Mouse (Mus musculus) G1E (cell line): ENCODE measurements around the gene Fbp2. TPM values are rescaled to one million over a fixed set of nuclear protein-coding genes. Genes with fewer than 3 reads are reported as not detected.

Experiments
- ATAC-seq: 2 replicates; pipeline ENCODE4 v1.8.0; 2016; ENCODE audit warnings: mild to moderate bottlenecking; ENCODE audit not compliant: insufficient number of reproducible peaks, poor library complexity, low FRiP score, severe bottlenecking; ENCODE audit errors: extremely low read depth
- DNase-seq: peaks from one replicate; pipeline ENCODE4 v3.0.0; 2012; ENCODE audit warnings: low spot score
- H3K27me3 ChIP-seq: 2 replicates; pipeline ENCODE4 v1.6.1; 2012; ENCODE audit warnings: mild to moderate bottlenecking, low read length, inconsistent platforms; ENCODE audit not compliant: insufficient read depth
- H3K36me3 ChIP-seq: replicated peaks from 2 replicates; pipeline ENCODE3; 2012; ENCODE audit warnings: mild to moderate bottlenecking, inconsistent platforms
- H3K4me1 ChIP-seq: 2 replicates; pipeline ENCODE4 v1.6.1; 2012; ENCODE audit warnings: low read depth, low read length, inconsistent platforms, mixed read lengths; ENCODE audit not compliant: insufficient read depth
- H3K4me3 ChIP-seq: 2 replicates; pipeline ENCODE4 v1.5.1; 2012; ENCODE audit warnings: low read depth, mild to moderate bottlenecking, inconsistent platforms, low read length, moderate library complexity, mixed read lengths
- H3K9me3 ChIP-seq: replicated peaks from 2 replicates; pipeline ENCODE4 v1.6.1; 2012; ENCODE audit warnings: inconsistent platforms
- CTCF ChIP-seq: IDR thresholded peaks from 2 replicates; pipeline ENCODE4 v1.5.1; 2012; ENCODE audit warnings: low read depth, low read length, inconsistent platforms, mixed read lengths
- GATA1 ChIP-seq: IDR thresholded peaks from 2 replicates; pipeline ENCODE4 v1.6.1; 2012; ENCODE audit warnings: borderline replicate concordance, low read length, inconsistent platforms, mixed read lengths
- GATA2 ChIP-seq: IDR thresholded peaks from 2 replicates; pipeline ENCODE4 v1.6.1; 2012; ENCODE audit warnings: low read depth, low read length, inconsistent platforms, borderline replicate concordance
- POLR2AphosphoS5 ChIP-seq: IDR thresholded peaks from 2 replicates; pipeline ENCODE4 v1.6.1; 2012; ENCODE audit warnings: low read depth, low read length, inconsistent platforms; ENCODE audit not compliant: insufficient replicate concordance
- TAL1 ChIP-seq: conservative IDR thresholded peaks from 2 replicates; pipeline ENCODE4 v1.6.1; 2012; ENCODE audit warnings: low read depth, low read length, inconsistent platforms, mixed read lengths
- polyA plus RNA-seq: library from polyadenylated mRNA; stranded (reverse); fragments of >175 nt; gene quantifications from 2 replicates; pipeline ENCODE4 v1.2.3, GENCODE M21; 2012
- total RNA-seq, 2 experiments: library from RNA; stranded (forward) in 1 of 2; stranded (reverse) in 1 of 2; fragments of 200-1000 nt in 1 of 2; fragments of >200 nt in 1 of 2; fragmentation: Nextera tagmentation in 1 of 2; gene quantifications; 2 replicates each; pipeline ENCODE4 v1.2.3; 2014 to 2017

Fbp2 gene
- total and polyA plus RNA-seq, 3 experiments, result not detected

DNA sequence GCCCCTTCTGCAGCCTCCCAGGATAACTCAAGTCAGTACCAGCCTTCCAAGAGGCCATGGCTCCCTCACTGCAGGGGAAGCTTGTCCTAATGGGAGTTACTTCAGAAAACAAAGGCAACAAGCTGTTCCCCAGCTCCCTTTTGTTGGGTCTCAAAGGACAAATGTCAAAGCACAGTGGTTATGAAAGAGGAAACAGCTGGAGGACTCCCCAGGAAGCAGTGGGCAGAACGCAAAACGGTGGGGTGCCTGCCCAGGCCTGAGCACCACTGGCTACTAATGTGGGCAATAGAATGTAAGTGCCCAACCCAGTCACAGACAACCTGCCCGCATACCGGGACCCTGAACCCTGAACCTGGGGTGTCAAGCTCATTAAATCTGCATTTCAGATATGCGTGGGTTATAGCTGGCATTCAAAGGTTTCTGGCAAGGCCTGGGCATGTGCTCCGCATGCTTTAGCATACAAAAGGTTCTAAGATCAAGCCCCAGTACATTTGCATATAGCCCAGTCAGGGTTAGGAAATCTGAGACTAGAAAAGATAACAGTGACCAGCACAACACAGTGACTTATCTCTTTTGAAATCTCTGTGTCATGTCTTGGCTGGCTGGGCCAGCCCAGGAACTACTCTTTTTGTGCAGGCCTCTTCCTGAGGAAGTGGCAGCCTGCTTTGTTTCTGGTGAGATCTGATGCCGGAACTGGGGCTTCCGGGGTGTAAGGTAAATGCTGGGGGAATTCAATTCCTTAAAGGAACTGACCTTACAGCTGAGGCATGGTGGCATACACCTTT is 21.8 kb upstream of the Fbp2 start:
- Histone ChIP-seq H3K9me3 (peaks cover 11% of the 10 kb centered on the region), H3K4me1 (no peaks in the 10 kb centered on the region), H3K27me3 (no peaks in the 10 kb centered on the region; the same call in 1 of the 2 replicates), H3K36me3 (no peaks in the 10 kb centered on the region), H3K4me3 (no peak overlapping the region)
- DNase-seq (no peak), ATAC-seq (peak; percentile 40; the same call in 1 of the 2 replicates)
- TF ChIP-seq CTCF (no peak), POLR2AphosphoS5 (no peak), GATA2 (no peak), GATA1 (no peak), TAL1 (no peak)

- Histone ChIP-seq H3K27me3 (no peaks in the 10 kb centered on the region; the same call in 1 of the 2 replicates), H3K9me3 (peaks cover 14% of the 10 kb centered on the region), H3K36me3 (no peaks in the 10 kb centered on the region), H3K4me1 (no peaks in the 10 kb centered on the region), H3K4me3 (no peak overlapping the region)
- no peak for DNase-seq
- no peak for ATAC-seq
- TF ChIP-seq POLR2AphosphoS5 (no peak), GATA1 (no peak)
Observed at GRCm38 (mm10) chr13:62879411-62879810, 21.2 kb upstream of the Fbp2 start.

- no peaks in the 10 kb centered on the region for H3K4me1 ChIP-seq
- no peaks in the 10 kb centered on the region for H3K36me3 ChIP-seq
- ATAC-seq, result no peak
- peaks cover 14% of the 10 kb centered on the region for H3K9me3 ChIP-seq
- H3K27me3 ChIP-seq, result no peaks in the 10 kb centered on the region; the same call in 1 of the 2 replicates
- DNase-seq, result no peak
- no peak for TF ChIP-seq GATA2
- no peak for TF ChIP-seq GATA1
- TF ChIP-seq TAL1, result no peak
- TF ChIP-seq POLR2AphosphoS5, result no peak
- TF ChIP-seq CTCF, result no peak
- no peak overlapping the region for H3K4me3 ChIP-seq
Observed at GRCm38 (mm10) chr13:62877247-62877646, 19.0 kb upstream of the Fbp2 start.

GRCm38 (mm10) chr13:62876111-62876510 is 17.9 kb upstream of the Fbp2 start:
- TF ChIP-seq TAL1, result no peak
- no peak for TF ChIP-seq GATA1
- TF ChIP-seq GATA2, result no peak
- no peak for TF ChIP-seq POLR2AphosphoS5
- TF ChIP-seq CTCF, result no peak
- Histone ChIP-seq H3K36me3 (no peaks in the 10 kb centered on the region), H3K4me1 (no peaks in the 10 kb centered on the region), H3K9me3 (peaks cover 14% of the 10 kb centered on the region), H3K27me3 (no peaks in the 10 kb centered on the region; the same call in 1 of the 2 replicates), H3K4me3 (no peak overlapping the region)
- no peak for DNase-seq
- ATAC-seq, result no peak

- Histone ChIP-seq H3K9me3 (peaks cover 35% of the 10 kb centered on the region), H3K4me3 (no peak overlapping the region), H3K27me3 (no peaks in the 10 kb centered on the region; the same call in 1 of the 2 replicates), H3K36me3 (no peaks in the 10 kb centered on the region), H3K4me1 (no peaks in the 10 kb centered on the region)
- no peak for ATAC-seq
- TF ChIP-seq TAL1 (no peak), GATA1 (no peak), POLR2AphosphoS5 (no peak), CTCF (no peak), GATA2 (no peak)
- no peak for DNase-seq
Observed at GRCm38 (mm10) chr13:62872252-62872651, 14.0 kb upstream of the Fbp2 start.

- TF ChIP-seq TAL1, result no peak
- H3K4me3 ChIP-seq, result no peak overlapping the region
- no peaks in the 10 kb centered on the region for H3K36me3 ChIP-seq
Observed at GRCm38 (mm10) chr13:62870605-62871004, 12.4 kb upstream of the Fbp2 start.

GRCm38 (mm10) chr13:62866817-62867216 is 8.6 kb upstream of the Fbp2 start:
- DNase-seq, result no peak
- Histone ChIP-seq H3K4me3 (no peak overlapping the region), H3K27me3 (no peaks in the 10 kb centered on the region), H3K4me1 (no peaks in the 10 kb centered on the region), H3K36me3 (no peaks in the 10 kb centered on the region), H3K9me3 (peaks cover 44% of the 10 kb centered on the region)
- TF ChIP-seq GATA1 (no peak), GATA2 (no peak), POLR2AphosphoS5 (no peak), CTCF (no peak), TAL1 (no peak)
- ATAC-seq, result no peak

More at GRCm38 (mm10) chr13:62870605-62871004, 12.4 kb upstream of the Fbp2 start:
- no peaks in the 10 kb centered on the region for H3K4me1 ChIP-seq
- H3K9me3 ChIP-seq, result peaks cover 29% of the 10 kb centered on the region
- ATAC-seq (no peak), DNase-seq (no peak)
- no peaks in the 10 kb centered on the region; the same call in 1 of the 2 replicates for H3K27me3 ChIP-seq
